Mouse (Mus musculus) cortical plate, adult 2 months (tissue): ENCODE measurements at regions not wholly inside any gene's neighbourhood (a gene's known extent, or its start where the extent isn't known, plus 50 kb on each side); places are given as distances from the start of the nearest gene placed in this dataset.

ENCODE experiments used
- CTCF ChIP-seq: fragments of 200-500 bp; IDR thresholded peaks from 2 replicates; pipeline ENCODE4 v1.5.1; 2011; ENCODE audit warnings: mild to moderate bottlenecking, control low read depth, low read length; ENCODE audit not compliant: insufficient read depth; ENCODE audit errors: extremely low read depth
- POLR2A ChIP-seq: fragments of 200-500 bp; IDR thresholded peaks from 2 replicates; pipeline ENCODE4 v1.6.1; 2011; ENCODE audit warnings: mild to moderate bottlenecking, low read length, control low read depth; ENCODE audit not compliant: insufficient read depth; ENCODE audit errors: extremely low read depth

- TF ChIP-seq CTCF (no peak), POLR2A (no peak)
Measured at GRCm38 (mm10) chr1:57266695-57267094, 110.7 kb upstream of the 1700066M21Rik start.
